Mouse (Mus musculus) hindbrain, embryonic 11.5 days (tissue): ENCODE data around the gene Hoxc5. TPM values are rescaled to one million over a fixed set of nuclear protein-coding genes. Genes with fewer than 3 reads are reported as not detected.

Experiments used
- ATAC-seq: fragments of 200-750 bp; cut with Nextera tagmentation; 2 replicates; pipeline ENCODE4 v1.8.0; 2017; ENCODE audit warnings: mild to moderate bottlenecking, moderate TSS enrichment, moderate library complexity; ENCODE audit not compliant: low FRiP score
- DNase-seq: peaks from one replicate; pipeline ENCODE4 v3.0.0-alpha.2; 2015; ENCODE audit warnings: low spot score
- H3K27ac ChIP-seq: fragments of 300-500 bp; sonication (generic); 2 replicates; pipeline ENCODE4 v1.5.1; 2014; ENCODE audit warnings: mild to moderate bottlenecking, low read depth, low read length
- H3K27me3 ChIP-seq: fragments of 300-500 bp; sonication (generic); 2 replicates; pipeline ENCODE4 v1.6.1; 2014; ENCODE audit warnings: mild to moderate bottlenecking, low read length, moderate library complexity, mixed read lengths; ENCODE audit not compliant: control insufficient read depth, insufficient read depth
- H3K36me3 ChIP-seq: fragments of 300-500 bp; sonication (generic); 2 replicates; pipeline ENCODE4 v1.6.1; 2014; ENCODE audit warnings: mild to moderate bottlenecking, low read length, moderate library complexity, mixed read lengths; ENCODE audit not compliant: control insufficient read depth, insufficient read depth
- H3K4me1 ChIP-seq: fragments of 300-500 bp; sonication (generic); replicated peaks from 2 replicates; pipeline ENCODE4 v1.6.1; 2014; ENCODE audit warnings: low read length, mixed read lengths; ENCODE audit not compliant: control insufficient read depth, insufficient read depth
- H3K4me2 ChIP-seq: fragments of 300-500 bp; sonication (generic); replicated peaks from 2 replicates; pipeline ENCODE4 v1.6.1; 2014; ENCODE audit warnings: mild to moderate bottlenecking, low read depth, low read length
- H3K4me3 ChIP-seq: fragments of 300-500 bp; sonication (generic); 2 replicates; pipeline ENCODE4 v1.5.1; 2014; ENCODE audit warnings: low read depth, low read length
- H3K9ac ChIP-seq: fragments of 300-500 bp; sonication (generic); 2 replicates; pipeline ENCODE4 v1.6.1; 2014; ENCODE audit warnings: low read depth, low read length
- H3K9me3 ChIP-seq: fragments of 300-500 bp; sonication (generic); 2 replicates; pipeline ENCODE4 v1.6.1; 2016; ENCODE audit warnings: low read length; ENCODE audit not compliant: control insufficient read depth
- WGBS: fragments of 180-500 bp; shearing (Covaris S2); extraction: QIAGEN DNeasy Blood & Tissue Kit; methylation state at CpG from one replicate; pipeline ENCODE4 v1.1.7; 2014; 5-methylcytosine and 5-hydroxymethylcytosine counted together
- polyA plus RNA-seq: library from polyadenylated mRNA; unstranded; fragments of >200 nt; fragmentation: Nextera tagmentation; extraction: Ambion mirVana; gene quantifications from 2 replicates; pipeline ENCODE4 v1.2.1, GENCODE M21; 2014

The Hoxc5 gene
- polyA plus RNA-seq, 1 experiment from 2014 or later = 21.0 TPM

DNA sequence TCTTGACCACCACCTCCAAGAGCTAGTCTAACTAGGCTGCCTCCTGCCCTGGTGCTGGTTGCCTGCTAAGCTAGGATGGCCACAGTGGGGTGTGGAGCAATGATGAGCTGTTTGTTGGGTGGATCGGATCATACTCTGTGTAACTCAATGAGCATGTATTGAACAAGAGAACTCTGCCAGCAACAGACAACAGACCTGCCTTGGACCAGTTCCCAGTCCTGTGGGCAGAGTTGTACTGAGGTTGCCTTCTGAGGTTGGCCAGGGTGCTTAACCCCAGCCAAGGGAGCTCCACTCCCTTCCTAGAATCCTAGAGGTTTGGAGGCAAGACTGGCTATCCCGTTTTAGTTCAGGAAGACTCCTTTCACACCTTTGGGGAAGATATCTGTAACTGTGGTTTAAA, 89.2 kb downstream of the Hoxc5 start:
- H3K27ac ChIP-seq = peak overlapping the region; percentile 71
- H3K4me2 ChIP-seq = peak overlapping the region; percentile 39
- H3K9me3 ChIP-seq = no peaks in the 10 kb centered on the region
- H3K4me1 ChIP-seq = no peaks in the 10 kb centered on the region
- 0 out of 2 replicates have a peak overlapping the region, but pooled peaks have one; percentile 23 for H3K9ac ChIP-seq
- ATAC-seq = no peak
- no peaks in the 10 kb centered on the region for H3K36me3 ChIP-seq
- DNase-seq = no peak
- WGBS = 45% methylated on average over 2 of the region's 2 CpGs
- H3K4me3 ChIP-seq = peak overlapping the region; percentile 17; the same call in 1 of the 2 replicates
- peaks cover 65% of the 10 kb centered on the region for H3K27me3 ChIP-seq

DNA sequence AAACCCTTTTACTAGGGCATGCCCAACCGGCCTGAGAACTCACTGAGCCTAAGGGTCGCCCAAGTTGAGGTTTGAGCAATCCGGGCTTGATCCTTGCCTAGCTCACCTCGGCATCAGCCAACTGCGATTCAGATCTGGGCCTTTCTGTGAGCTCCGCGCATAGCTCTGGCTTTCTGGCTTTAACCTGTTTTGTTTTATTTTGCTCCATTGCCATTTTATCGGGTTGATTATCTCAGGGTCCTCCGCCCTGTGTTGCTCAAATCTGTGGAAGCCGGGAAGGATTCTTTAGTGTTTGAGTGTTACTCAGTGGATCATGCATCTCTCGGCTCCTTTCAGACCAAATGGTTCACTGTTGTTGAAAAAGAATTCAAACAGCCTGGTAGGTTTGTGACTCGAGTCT, 91.5 kb downstream of the Hoxc5 start:
- DNase-seq (peak; percentile 63), ATAC-seq (no peak)
- Histone ChIP-seq H3K4me1 (0 out of 2 replicates have a peak, but pooled peaks cover 2% of the 10 kb centered on the region), H3K27ac (peak overlapping the region; percentile 88), H3K4me2 (peak overlapping the region; percentile 38), H3K9me3 (no peaks in the 10 kb centered on the region), H3K4me3 (peak overlapping the region; percentile 36), H3K9ac (peak overlapping the region; percentile 68), H3K27me3 (peaks cover 76% of the 10 kb centered on the region), H3K36me3 (no peaks in the 10 kb centered on the region)
- WGBS = 2% methylated on average over 12 of the region's 12 CpGs

DNA sequence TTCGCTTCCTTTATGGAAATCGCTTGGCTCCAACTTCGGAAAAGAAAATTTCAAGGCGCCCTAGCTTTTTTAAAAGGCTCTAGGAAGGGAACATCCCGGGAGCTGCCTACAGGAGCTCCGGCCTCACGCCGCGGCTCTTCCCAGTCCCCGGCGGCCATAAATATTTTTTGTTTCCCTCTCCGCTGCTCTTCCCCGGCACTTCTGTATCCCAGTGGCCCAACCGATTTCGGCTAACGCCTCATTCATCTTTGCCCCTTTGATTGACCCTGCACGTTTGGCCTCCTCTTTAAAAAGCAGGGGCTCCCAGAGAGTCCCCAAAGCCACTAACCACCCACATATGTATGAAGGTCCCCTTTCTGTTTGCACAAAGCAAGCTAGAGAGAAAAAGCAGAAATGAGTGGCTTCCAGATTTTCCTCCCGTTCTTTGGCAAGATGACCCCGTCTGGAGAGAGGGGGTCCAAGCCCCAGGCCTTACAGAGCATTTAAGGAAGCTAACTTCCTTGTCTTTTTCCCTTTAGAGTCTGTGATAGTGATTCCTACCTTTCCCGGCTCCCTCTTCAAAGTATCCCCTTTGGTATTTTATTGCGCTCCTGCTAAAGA, 92.2 kb downstream of the Hoxc5 start:
- Histone ChIP-seq H3K9me3 (no peaks in the 10 kb centered on the region), H3K36me3 (no peaks in the 10 kb centered on the region), H3K9ac (peak overlapping the region; percentile 68), H3K27ac (peak overlapping the region; percentile 88), H3K27me3 (peaks cover 78% of the 10 kb centered on the region), H3K4me3 (peak overlapping the region; percentile 36), H3K4me2 (peak overlapping the region; percentile 38), H3K4me1 (0 out of 2 replicates have a peak, but pooled peaks cover 2% of the 10 kb centered on the region)
- DNase-seq (peak; percentile 62), ATAC-seq (no peak)
- under 1% methylated on average over 21 of the region's 21 CpGs for WGBS

DNA sequence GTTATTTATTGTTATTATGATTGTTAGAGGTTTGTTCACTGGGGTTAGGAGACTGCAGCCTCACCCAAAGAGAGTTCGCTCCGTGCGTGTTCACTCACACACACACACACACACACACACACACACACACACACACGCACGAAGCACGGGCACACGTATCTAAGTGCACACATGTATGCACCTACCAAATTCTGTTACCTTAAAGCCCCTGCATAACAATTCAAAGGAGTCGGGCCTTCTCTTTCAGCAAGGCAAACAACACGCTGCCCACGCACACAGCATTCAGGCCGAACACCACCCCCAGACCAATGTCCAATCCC, 92.7 kb downstream of the Hoxc5 start:
- peak overlapping the region; percentile 88 for H3K27ac ChIP-seq
- H3K27me3 ChIP-seq = peaks cover 77% of the 10 kb centered on the region
- H3K36me3 ChIP-seq = no peaks in the 10 kb centered on the region
- WGBS = 3% methylated on average over 11 of the region's 11 CpGs
- peak overlapping the region; percentile 36 for H3K4me3 ChIP-seq
- 0 out of 2 replicates have a peak, but pooled peaks cover 2% of the 10 kb centered on the region for H3K4me1 ChIP-seq
- H3K4me2 ChIP-seq = peak overlapping the region; percentile 38
- peak; percentile 46 for DNase-seq
- H3K9ac ChIP-seq = peak overlapping the region; percentile 68
- no peak for ATAC-seq
- no peaks in the 10 kb centered on the region for H3K9me3 ChIP-seq

DNA sequence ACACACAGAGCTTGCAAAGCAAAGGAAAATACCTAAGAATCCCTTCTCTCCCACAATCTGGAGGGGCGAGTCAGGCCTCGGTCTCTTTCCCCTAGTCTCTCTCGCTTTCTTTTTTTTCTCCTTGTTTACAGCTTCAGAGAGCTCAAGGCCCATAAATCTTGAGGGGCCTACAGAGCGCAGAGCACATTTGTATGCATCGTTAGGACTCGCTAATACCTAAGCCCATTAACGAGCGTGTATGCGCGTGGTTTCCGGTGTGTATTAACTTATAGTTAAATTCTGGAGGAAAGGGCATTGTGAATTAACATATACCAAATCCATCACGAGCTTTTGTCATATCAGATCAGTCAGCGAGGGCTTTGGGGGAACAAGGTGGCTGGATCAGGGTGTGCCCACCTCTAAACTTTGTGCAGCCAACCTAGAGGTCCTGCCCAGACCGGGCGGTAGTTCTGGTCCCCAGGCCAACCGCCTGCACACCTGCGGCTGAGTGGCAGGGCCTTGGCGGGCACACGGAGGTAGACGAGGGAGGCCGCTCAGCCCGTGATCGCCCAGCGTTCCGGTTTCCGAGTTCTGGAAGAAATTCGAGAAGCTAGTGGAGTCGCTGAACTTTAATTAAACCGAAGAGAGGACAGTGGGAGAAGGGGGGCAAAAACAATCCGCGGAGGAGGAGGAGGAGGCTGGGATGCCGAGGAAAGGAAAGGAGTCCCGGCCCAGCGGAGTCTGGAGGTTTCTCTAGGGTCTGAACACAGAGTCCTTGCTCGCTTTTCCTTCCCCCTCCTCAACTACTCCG, 93.3 kb downstream of the Hoxc5 start:
- ATAC-seq = peak; percentile 68

DNA sequence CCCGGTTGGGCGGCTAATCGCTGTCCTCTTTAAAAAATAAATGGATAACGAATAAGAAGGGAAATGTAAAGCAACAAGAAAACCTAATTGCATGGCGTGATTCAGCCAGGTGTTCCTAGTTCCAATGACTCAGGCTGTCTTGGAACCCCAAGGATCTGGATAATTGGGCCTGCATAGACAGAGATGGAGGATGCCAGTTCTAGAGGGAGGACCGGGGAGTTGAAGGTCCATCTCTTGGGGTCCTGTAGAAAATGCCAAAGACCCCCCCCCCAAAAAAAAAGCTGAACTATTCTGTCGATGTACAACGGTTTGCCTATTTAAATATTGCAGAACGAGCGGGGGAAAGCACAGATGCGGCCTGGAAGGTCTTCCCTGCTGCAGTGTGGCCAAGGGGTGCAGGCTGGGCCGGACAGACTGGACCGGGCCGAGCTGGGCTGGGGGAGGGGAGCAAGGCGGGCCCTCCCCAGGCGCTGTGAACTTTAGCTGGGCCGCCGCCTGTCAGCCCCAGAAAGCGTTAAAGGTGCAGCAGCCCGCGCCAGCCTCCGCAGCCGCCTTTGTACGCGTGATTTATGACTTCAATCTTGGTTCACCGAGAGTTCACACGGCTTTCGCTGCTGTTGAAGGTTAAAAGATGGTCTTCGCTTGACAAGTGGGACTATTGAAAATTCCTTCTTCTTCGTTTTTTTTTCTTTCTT, 94.0 kb downstream of the Hoxc5 start:
- 0 out of 2 replicates have a peak, but pooled peaks cover 2% of the 10 kb centered on the region for H3K4me1 ChIP-seq
- peaks cover 72% of the 10 kb centered on the region for H3K27me3 ChIP-seq
- no peaks in the 10 kb centered on the region for H3K9me3 ChIP-seq
- H3K4me3 ChIP-seq = peak overlapping the region; percentile 13; the same call in 1 of the 2 replicates
- peak; percentile 59; the same call in 1 of the 2 replicates for ATAC-seq
- peak overlapping the region; percentile 88 for H3K27ac ChIP-seq
- no peaks in the 10 kb centered on the region for H3K36me3 ChIP-seq
- DNase-seq = peak; percentile 71
- under 1% methylated on average over 30 of the region's 30 CpGs for WGBS
- H3K4me2 ChIP-seq = peak overlapping the region; percentile 38
- H3K9ac ChIP-seq = no peak overlapping the region

More for the DNA sequence above, 93.3 kb downstream of the Hoxc5 start:
- 0 out of 2 replicates have a peak, but pooled peaks cover 2% of the 10 kb centered on the region for H3K4me1 ChIP-seq
- H3K4me3 ChIP-seq = peak overlapping the region; percentile 36
- under 1% methylated on average over 36 of the region's 36 CpGs for WGBS
- no peaks in the 10 kb centered on the region for H3K36me3 ChIP-seq
- H3K4me2 ChIP-seq = peak overlapping the region; percentile 38
- peak overlapping the region; percentile 88 for H3K27ac ChIP-seq
- H3K9ac ChIP-seq = peak overlapping the region; percentile 68
- H3K27me3 ChIP-seq = peaks cover 74% of the 10 kb centered on the region
- DNase-seq = peak; percentile 68
- no peaks in the 10 kb centered on the region for H3K9me3 ChIP-seq

DNA sequence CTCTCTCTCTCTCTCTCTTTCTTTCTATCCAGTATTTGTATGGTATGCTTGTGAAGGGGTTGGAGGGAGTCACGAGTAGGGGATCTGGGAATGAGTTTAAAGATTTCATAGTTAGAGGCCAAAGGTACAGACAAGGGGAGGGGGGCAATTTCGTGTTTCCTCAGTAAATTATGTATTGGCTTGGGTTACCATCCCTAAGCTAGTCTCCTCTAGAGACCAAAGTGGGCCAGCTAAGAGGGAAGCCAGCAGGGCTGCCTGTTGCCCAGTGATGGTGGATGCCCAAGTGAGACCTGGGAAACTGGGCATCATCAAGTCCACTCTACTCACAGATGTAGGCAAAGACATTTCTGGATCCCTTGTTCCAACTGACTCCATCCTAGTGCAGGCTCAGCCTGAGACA, 94.7 kb downstream of the Hoxc5 start:
- no peak for ATAC-seq
- Histone ChIP-seq H3K9ac (no peak overlapping the region), H3K4me3 (no peak overlapping the region), H3K27me3 (peaks cover 65% of the 10 kb centered on the region), H3K9me3 (no peaks in the 10 kb centered on the region), H3K4me2 (no peak overlapping the region), H3K27ac (peak overlapping the region; percentile 58; the same call in 1 of the 2 replicates), H3K4me1 (0 out of 2 replicates have a peak, but pooled peaks cover 2% of the 10 kb centered on the region), H3K36me3 (no peaks in the 10 kb centered on the region)
- 3% methylated on average over 2 of the region's 2 CpGs for WGBS
- no peak for DNase-seq

DNA sequence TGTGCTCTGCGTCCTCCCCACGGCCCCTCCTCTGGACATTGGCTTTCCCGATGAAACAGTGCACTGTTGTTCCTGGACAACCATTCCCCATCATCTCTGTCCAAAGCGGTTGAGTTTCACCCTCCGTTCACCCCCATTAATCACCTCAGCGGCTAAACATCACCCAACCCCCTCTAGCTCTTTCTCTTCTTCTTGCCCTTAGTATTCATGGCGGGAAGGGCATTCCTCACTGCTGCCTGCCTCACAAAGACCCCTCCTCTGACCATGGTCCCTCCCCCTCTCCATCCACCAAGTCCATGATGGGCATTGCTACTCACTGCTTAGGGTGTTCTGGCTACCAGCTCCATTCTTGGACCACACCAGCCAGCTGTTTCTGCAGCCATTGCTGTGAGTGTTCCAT, 98.4 kb downstream of the Hoxc5 start:
- H3K4me1 ChIP-seq = 0 out of 2 replicates have a peak, but pooled peaks cover 2% of the 10 kb centered on the region
- H3K9me3 ChIP-seq = no peaks in the 10 kb centered on the region
- H3K27ac ChIP-seq = peak overlapping the region; percentile 75
- peaks cover 58% of the 10 kb centered on the region for H3K27me3 ChIP-seq
- H3K36me3 ChIP-seq = no peaks in the 10 kb centered on the region
- H3K9ac ChIP-seq = no peak overlapping the region
- 26% methylated on average over 7 of the region's 7 CpGs for WGBS
- no peak overlapping the region for H3K4me3 ChIP-seq
- no peak overlapping the region for H3K4me2 ChIP-seq
- peak; percentile 48 for DNase-seq
- ATAC-seq = peak; percentile 60
